Mouse (Mus musculus): ENCODE data around the gene Gm20671. TPM values are rescaled to one million over a fixed set of nuclear protein-coding genes. Genes with fewer than 3 reads are reported as not detected.

Gene Gm20671
- total RNA-seq, 2 experiments from 2014 or later, result 6.3 TPM; not detected in 1

GRCm38 (mm10) chr5:32693411-32693810, 133.5 kb downstream of the Gm20671 start:
- ATAC-seq (replicated peaks; ENCODE audit: poor library complexity, severe bottlenecking), result peak; percentile 50; the same call in 1 of the 2 replicates

Other genes with a start within 250 kb of the Gm20671 start
- gene Yes1, start 215.9 kb downstream of the Gm20671 start, total RNA-seq (2014; fragmentation: Nextera tagmentation), result not detected in 2 replicates
- gene Yes1, start 215.9 kb downstream of the Gm20671 start, total RNA-seq (2017), result 1.3 TPM in 1 of 2 replicates, not detected in the other
- gene Pisd, start 41.5 kb downstream of the Gm20671 start, total RNA-seq (2014; fragmentation: Nextera tagmentation), result 51.5 and 77.4 TPM in 2 replicates
- gene Pisd, start 41.5 kb downstream of the Gm20671 start, total RNA-seq (2017), result 40.2 and 44.8 TPM in 2 replicates
- gene Prr14l, start 27.1 kb upstream of the Gm20671 start, total RNA-seq (2014; fragmentation: Nextera tagmentation), result 33.0 TPM in 2 replicates
- 31.1 and 31.6 TPM in 2 replicates for gene Prr14l, start 27.1 kb upstream of the Gm20671 start, total RNA-seq (2017)
- gene Depdc5, start 36.6 kb upstream of the Gm20671 start, total RNA-seq (2014; fragmentation: Nextera tagmentation), result 37.3 and 48.7 TPM in 2 replicates
- 24.5 and 25.8 TPM in 2 replicates for gene Depdc5, start 36.6 kb upstream of the Gm20671 start, total RNA-seq (2017)
- gene Ywhah, start 191.7 kb upstream of the Gm20671 start, total RNA-seq (2014; fragmentation: Nextera tagmentation), result 285 and 301 TPM in 2 replicates
- 123 and 125 TPM in 2 replicates for gene Ywhah, start 191.7 kb upstream of the Gm20671 start, total RNA-seq (2017)

Measured in granulocyte monocyte progenitor cell, adult 5-6 weeks (primary cell).